Mouse (Mus musculus): ENCODE measurements around the gene Rps6ka1.
"Not testable (repeated sequence)": the region's sequence is repeated elsewhere in the genome, so short reads cannot be mapped to it uniquely, and the experiment has no call there.

Rps6ka1 gene

DNA sequence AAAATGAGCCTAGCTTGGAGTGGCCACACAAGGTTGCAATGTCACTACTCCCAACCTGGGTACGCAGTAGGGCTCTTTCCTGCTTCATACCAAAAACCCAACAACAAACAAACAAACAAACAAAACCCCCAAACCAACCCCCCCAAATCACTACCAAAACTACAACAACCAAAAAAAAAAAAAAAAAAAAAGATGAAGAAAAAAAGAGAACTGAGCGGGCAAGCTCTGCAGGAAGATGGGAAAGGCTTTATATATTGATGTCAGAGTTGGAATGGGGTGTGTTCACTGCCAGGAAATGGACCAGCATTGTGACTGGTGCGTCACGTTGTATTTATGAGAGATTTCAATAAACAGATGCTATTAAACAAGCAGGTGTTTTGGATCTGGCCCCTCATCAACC lies 33.0 kb downstream of the Rps6ka1 start:
- no peak for DNase-seq

DNA sequence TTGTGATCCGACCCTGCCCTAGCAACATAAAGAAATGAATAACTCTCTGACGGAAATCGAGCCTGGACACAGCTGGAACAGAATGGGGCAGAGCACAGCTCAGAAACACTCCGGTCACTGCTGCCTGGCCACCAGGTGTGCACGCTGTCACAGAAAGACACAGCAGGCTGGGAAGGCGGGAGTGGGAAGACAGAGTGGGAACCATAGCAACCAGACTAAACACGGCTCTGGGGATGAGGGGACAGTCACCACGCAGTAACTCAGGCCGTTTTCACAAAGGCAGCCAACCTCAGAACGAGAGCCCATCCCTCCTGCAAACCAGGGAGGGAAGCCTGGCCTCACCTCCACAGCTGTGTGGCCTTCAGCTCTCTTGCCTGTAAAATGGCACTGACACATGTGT lies 34.0 kb downstream of the Rps6ka1 start:
- no peak for DNase-seq

DNA sequence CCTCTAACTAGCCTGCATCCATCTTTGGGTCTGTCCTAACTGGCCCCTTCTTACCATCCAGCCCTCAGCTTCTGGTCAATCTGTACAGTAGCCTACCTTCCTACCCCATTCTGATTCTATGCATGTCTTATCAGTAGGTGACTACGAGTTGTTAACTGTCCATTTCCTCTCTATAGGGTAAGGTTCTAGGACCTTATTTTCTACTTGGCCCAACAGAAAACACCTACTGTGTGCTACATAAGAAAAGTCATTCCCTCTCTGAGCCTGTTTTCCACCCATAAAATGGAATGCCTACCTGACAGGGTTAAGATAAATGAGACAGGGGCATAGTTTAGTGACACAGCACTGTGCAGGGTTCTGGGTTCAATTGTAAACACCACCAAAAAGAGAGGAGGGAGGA lies 41.0 kb downstream of the Rps6ka1 start:
- DNase-seq, result no peak

DNA sequence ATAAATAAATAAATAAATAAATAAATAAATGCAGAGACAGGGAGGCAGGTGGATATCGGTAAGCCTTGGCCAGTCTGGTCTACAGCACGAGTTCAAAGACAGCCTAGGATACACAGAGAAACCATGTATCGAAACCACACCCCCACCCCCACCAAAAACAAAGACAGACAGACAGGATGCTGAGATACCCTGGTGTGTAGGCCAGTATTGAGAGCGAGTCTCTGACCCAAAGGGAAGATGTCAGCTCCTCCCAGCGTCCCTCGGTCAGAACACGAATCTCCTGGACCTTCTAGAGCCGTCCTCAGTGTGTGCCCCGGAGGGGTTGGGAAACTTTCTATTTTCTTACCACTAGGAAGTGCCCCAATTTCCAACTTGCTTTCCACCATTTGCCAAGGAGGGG lies 42.5 kb downstream of the Rps6ka1 start:
- DNase-seq, result no peak

DNA sequence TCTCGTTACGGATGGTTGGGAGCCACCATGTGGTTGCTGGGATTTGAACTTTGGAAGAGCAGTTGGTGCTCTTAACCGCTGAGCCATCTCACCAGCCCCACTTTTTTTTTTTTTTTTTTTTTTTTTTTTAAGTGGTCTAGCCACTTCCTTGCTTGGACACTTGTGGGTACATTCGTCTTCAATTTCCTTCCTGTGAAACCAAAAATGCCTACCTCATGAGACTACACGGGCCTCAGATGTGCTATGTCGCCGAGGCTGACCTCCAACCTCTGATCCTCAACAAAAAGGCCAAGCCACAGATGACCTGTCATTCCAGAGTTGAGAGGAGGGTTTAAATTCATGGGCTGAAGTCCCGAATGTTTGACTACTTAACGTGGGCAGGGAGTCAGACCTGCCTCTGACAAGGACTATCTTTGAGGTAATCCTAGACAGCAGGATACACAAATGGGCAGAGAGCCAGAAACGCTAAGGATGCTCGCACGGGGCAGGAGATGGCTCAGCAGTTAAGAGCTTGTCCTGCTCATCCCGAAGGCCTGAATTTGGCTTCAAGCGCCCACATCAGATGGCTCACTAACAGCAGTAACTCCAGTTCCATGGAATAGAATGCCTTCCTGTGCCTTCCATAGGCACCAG lies 43.3 kb downstream of the Rps6ka1 start:
- no peak for DNase-seq

DNA sequence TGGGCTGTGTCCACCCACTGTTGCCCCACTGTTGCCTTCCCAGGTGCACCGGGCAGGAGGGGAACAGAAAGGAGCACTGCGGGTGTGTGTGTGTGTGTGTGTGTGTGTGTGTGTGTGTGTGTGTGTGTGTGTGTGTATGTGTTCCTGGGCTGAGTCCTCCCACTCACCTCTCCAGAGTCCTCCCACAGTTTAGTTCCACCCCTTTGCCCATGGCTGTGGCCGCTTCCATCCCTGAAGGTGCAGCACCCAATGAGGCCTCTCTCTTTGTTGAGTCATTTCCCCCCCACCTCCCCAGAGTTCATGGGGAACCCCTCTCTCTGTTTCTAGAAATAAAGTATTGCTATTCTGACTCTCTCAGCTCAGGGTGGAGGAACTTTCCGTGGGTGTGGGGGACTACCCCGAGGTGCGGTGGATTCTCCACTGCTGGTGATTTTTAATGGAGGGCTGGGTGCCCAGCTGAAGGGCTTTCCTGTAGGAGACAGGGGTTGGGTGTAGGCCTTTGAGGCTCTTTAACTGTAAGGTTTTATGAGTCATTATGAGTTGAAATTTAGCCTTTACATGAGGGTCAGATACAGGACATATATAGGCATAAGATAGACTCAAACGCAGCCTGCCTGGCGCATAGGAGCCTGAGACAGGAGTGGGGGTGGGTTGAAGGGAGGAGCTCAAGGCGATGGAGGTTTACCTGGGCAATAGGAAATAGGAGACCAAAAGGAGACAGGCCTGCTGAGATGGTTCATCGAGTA lies 44.4 kb downstream of the Rps6ka1 start:
- no peak for DNase-seq

DNA sequence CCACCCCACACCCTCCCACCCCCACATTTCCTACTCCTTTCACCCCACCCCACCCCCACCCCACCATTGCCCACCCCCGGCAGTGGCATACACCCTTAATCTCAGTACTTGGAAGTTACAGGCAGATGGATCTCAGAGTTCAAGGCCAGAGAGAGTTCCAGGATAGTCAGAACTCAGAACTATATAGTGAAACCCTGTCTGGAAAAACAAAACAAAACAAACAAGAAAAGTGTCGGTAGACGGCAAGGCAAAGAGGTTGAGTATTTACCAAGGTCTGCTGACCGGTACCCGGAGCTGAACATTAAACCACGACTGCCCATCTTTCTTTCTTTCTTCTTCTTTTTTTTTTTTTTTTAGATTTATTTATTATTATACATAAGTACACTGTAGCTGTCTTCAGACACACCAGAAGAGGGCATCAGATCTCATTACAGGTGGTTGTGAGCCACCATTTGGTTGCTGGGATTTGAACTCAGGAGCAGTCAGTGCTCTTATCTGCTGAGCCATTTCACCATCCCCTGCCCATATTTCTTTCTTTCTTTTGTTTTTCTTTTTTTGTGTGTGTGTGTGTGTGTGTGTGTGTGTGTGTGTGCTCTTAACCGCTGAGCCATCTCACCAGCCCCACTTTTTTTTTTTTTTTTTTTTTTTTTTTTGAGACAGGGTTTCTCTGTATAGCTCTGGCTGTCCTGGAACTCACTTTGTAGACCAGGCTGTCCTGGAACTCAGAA lies 45.7 kb downstream of the Rps6ka1 start:
- DNase-seq, result not testable (repeated sequence)

DNA sequence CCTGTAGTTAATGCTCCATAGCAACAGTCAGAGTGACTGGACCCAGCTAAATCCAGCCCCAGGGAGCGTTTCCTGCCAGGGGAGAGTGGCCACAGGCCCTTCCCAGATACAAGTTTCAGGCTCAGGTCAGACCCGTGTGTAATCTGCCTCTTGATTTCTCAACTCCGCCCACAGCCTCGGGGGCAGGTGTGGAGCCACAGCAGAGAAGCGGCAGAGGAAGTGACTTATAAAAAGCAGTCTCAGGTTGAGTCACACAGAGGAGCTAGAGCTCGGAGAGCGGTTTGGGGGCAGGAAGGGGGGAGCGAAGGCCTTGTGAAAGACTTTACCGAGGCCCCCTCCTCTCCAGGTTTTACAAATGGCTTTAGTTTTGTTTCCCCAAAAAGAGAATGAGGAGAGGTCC lies 46.6 kb downstream of the Rps6ka1 start:
- peak; percentile 84 for DNase-seq

DNA sequence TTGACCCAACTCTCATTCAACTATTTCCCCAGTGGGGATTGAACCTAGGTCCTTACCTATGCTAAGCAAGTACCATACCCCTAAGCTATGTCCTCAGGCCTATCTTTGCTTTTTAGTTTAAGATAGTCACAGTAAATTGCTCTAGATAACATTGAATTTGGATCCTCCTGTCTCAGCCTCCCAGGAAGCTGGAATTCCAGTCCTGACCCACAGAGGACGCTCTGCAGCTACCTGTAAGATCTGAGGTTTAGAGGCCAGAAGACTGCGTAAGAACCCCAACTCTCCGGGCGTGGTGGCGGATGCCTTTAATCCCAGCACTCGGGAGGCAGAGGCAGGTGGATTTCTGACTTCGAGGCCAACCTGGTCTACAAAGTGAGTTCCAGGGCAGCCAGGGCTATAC lies 47.1 kb downstream of the Rps6ka1 start:
- no peak for DNase-seq

DNA sequence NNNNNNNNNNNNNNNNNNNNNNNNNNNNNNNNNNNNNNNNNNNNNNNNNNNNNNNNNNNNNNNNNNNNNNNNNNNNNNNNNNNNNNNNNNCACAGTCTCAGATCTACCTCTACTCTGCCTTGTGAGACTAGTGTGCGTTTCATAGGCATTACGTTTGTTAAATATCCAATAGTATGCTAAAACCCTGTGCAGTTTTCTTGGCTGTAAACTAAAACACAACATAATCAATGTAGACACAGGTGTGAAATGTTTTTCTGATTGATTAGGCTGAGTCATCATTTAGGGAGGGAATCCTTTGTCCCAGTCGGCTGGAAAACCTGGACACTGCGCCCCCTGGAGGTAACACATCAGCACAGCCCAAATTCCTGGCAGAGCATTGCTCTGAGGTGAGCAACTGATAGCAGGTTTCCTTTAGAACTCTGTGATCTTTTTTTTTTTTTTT lies 48.2 kb downstream of the Rps6ka1 start:
- no peak for DNase-seq

DNA sequence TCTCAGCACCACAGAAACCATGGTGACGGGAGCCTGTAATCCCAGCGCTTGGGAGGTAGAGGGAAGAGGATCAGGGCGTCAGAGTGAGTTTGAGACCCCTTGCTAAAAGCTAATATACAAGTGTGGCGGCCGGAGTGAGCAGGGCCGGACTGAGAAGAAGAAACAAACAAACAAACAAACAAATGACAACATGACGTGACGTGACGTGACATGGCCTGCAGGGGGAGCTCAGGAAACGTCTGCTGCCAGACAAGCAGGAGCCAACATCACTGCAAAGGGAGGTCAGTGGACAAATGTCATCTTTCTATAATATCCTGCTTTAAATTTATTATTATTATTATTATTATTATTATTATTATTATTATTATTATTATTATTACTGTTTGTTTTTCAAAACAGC lies 51.0 kb downstream of the Rps6ka1 start:
- DNase-seq, result peak; percentile 56

DNA sequence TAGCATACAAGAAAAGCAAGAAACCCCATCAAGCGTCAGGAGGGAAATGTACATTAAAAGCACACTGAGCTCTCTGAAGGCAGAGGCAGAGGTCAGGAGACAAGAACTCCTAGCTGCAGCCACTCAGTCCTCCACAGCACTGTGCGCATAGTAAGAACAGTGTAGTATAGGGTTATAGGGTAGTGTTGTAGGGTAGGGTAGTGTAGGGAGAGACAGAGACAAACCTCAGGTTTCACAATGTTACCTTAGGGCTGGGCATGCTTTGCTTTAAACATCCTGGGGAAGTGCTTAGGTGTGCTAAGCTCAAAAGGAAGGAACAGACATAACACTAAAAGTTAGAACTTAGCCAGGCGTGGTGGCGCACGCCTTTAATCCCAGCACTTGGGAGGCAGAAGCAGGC lies 52.4 kb downstream of the Rps6ka1 start:
- no peak for DNase-seq

DNA sequence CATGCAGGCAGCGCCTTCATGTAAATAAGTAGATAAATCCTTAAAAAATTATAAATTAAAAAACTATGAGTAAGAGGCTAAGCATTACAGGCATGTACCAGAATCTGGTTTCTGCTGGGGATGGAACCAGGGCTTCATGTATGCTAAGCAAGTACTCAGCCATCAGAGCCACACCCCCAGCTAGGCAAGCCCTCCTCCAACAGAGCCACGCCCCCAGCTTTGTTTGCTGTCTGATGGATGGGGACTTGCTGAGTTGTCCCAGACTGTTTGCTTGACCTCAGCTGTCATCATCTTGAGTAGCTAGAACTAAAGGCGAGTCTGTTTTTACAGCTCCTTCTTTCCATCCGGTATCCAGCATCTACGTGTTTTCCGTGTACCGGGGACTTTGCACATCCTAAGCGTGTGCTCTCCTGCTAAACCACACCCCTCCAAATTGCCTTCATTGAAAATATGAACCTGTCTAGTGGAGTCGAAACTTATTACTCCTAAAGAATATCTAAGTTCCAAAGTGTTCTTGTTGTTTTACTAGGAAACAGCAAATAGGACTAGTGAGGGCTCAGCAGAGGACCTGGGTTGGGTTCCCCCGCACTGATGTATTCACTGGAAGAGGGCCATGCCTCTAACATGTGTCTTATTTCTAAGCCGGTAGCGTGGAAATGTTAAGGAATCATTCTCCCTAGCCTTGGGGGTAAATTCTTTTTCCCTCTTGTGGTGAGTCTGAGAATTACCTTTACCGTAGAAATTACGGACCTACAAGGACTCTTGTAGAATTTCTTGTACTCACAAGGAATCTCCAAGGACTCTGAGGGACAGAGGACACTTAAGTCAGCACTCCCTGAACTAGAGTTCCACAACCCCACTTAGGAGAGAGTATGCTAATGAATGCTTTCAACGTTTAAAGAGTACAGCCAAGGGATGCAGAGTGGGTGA lies 54.4 kb downstream of the Rps6ka1 start:
- peak; percentile 81 for DNase-seq

DNA sequence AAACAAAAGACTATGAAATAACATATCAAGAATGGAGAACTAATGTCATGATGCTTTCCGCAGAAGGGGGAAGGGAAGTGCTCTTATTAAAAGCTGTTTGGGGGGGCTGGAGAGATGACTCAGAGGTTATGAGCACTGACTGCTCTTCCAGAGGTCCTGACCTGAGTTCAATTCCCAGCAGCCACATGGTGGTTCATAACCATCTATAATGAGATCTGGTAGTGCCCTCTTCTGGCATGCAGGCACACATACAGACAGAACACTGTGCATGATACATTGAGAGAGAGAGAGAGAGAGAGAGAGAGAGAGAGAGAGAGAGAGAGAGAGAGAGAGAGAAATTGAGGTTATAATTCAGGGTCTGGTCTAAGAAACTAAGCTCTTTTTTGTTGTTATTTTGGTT lies 57.1 kb downstream of the Rps6ka1 start:
- peak; percentile 24 for DNase-seq

DNA sequence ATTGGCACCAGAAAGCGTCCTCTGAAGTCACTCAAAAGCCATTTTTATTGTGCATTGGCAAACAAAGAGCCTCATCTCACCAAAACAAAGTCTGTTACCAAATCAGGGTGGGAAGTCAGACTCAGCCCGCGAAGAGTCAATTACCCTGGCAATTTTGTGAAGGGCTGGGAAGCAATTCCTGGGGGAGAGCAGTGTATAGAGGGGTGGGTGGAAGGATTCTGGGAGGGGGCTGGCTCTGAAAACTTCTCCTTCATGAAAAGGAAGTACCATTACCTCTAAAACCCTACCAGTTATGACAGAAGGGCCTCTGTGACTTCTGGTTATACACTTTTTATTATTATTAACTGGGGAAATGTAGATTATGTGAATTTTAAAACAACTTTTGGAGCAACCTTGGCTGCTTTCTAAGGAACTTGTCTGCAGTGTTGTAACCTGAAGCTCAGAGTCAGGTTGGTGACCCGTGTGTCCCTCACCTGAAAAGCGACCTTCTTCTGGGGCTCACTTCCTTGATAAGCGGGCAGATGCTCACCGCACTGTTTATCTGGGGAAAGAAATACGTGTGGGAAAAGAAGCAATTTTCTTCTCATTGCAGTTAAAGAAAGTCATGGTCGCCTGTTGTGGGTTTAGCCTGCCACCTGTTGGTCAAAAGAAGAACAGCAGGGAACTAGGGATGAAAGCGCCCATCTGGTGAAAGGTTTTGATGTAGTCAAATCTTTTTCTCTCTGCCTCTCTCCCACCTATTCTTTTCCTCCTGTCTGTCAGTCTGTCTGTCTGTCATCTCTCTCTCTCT lies 58.1 kb downstream of the Rps6ka1 start:
- peak; percentile 90 for DNase-seq

DNA sequence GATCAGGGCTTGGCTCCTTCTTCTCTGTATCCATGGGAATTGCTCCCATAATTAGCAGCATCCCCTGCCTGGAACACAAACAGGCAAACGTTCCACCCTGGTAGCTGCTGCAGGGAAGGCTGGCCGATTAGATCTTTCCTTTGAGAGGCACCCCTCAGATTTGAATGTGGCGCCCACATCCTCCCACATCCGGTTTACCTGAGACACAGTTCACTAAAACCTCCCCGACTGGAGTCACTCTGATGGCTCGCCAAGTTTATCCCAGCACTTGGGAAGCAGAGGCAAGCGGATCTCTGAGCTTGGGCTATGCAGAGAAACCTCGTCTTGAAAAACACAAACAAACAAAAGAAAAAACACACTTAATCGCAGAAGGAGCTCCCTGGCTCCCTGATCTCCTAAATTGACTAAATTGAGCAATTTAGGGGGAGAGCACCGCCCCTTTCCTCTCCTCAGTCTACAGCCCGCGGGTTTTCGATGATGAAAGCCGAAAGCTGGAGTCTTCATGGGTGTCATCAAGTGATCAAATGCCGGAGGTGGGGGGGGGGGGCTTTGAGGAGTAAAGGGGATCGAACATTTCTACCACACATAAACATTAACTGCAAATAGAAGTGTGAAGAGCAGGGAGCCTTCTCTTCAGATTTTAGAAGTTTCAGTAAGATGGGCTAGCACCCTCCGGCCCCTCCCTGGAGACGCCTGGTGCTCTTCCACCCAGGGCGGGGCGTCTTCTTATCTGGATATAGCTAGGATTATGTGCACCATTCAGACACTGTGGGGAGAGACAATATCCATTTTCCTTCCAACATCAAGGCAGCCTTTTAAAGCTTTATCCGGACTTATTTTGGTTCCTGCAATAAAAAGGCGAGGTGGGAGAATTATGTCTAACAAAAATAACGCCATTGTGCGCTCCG lies 59.5 kb downstream of the Rps6ka1 start:
- no peak for DNase-seq

DNA sequence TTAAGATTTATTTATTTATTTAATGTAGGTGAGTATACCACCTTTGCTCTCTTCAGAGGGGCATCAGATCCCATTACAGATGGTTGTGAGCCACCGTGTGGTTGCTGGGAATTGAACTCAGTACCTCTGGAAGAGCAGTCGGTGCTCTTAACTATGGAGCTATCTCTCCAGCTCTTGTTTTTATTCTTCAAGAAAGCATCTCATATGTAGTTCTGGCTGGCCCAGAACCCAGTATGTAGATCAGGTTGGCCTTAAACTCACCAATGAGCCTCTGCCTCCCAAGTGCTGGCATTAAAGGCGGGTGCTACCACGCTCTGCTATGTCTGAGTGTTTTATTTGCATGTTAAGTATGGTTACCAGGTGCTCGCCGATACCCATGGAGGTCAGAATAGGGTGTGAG lies 60.2 kb downstream of the Rps6ka1 start:
- DNase-seq, result no peak

DNA sequence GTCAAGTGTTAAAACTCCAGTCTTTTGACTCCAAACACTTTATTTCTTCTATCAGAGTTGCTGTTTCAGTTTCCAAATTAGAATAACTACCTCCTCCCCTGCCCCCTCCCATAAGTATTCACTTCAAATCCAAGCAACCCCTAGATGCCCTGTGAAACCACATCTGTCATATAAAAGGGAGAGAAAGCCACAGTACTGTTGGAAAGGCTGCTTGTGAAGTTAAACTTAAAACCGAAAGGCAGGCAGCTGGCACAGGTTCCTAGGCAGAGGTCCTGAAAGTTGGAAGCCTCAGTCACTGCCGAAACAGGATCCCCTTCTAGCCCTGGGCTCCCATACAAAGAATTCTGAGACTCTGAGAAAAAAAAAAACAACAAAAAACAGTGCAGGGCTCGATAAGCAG lies 61.9 kb downstream of the Rps6ka1 start:
- no peak for DNase-seq

DNA sequence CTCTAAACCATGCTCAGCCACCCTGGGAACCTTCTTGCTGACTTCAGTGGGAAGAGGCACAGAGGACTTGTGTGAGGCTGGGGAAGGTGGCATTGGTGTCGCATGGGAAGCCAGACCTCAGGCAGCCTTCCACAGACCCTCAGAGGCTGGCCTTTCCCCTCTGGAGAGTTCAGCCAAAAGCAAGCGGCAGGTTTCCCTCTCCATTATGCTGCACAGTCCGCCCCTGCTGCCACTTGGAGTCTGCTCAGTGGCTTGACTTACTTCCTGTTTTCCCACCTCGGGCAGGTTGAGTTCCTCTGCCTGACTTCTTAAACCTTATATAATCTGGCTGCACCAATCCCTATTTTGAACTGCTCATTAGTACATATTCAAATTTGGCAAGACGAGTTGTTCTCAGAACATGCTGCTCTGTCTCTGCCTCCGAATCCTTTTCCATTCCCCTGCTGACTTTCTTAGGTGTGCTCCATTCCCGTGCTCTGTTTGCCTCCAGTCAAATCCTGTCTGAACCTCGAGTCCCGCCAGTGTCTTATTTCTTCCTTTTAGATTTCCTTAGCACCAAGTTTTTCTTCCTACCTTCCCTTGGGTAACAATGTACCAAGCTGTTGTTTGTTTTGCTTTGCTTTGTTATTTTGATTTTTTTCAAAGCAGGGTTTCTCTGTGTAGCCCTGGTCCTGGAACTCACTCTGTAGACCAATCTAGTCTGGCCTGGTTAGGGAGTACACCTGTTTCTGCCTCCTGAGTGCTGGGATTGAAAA lies 66.6 kb downstream of the Rps6ka1 start:
- no peak for DNase-seq

DNA sequence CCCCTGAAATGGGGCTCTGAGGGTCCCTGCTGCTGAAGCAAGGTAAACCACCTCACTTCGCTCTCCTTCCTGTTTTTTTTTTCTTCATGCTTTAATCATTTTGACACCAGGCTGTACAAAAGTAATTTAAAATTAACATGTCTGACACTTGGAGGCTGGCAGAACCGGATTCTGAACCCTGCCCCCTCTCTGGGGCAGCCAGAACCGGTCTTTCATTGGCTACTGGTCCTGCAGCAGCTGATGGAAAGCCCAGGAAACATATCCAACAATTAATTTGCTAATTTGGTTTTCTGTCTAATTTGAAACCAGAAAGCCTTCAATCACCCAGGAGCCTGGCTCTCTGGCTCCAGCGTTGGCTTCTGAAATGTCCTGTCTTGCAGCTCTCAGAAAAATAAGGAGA lies 67.4 kb downstream of the Rps6ka1 start:
- DNase-seq, result no peak
